Mouse (Mus musculus) embryonic stem cell, embryonic (primary cell): ENCODE measurements at regions not wholly inside any gene's neighbourhood (a gene's known extent, or its start where the extent isn't known, plus 50 kb on each side); places are given as distances from the start of the nearest gene placed in this dataset.
"Not testable (repeated sequence)": the region's sequence is repeated elsewhere in the genome, so short reads cannot be mapped to it uniquely, and the experiment has no call there.

Source experiments
- CTCF ChIA-PET, 4 experiments: fragments of 300-600 bp in 2 of 4; fragments of 350-600 bp in 2 of 4; sonication (Branson Sonifier 250); formaldehyde crosslinking; loops; one replicate each; lab custom pipeline; 2022; ENCODE audit warnings: inconsistent platforms in 2 of 4; lab: Charles Lee
- POLR2A ChIA-PET, 4 experiments: fragments of 300-600 bp in 2 of 4; fragments of 350-600 bp in 2 of 4; sonication (Branson Sonifier 250); formaldehyde crosslinking; loops; one replicate each; lab custom pipeline; 2022; ENCODE audit warnings: antibody characterized with exemption in 4 of 4, inconsistent platforms in 1 of 4; lab: Charles Lee

- POLR2A ChIA-PET, CTCF ChIA-PET: not testable (repeated sequence)
These were observed 83.8 kb upstream of the Abca1 start for GRCm38 (mm10) chr4:53243473-53243872.

- POLR2A ChIA-PET = no interaction called here
- CTCF ChIA-PET = no interaction called here
These were observed 80.2 kb upstream of the Abca1 start for GRCm38 (mm10) chr4:53239856-53240255.

DNA sequence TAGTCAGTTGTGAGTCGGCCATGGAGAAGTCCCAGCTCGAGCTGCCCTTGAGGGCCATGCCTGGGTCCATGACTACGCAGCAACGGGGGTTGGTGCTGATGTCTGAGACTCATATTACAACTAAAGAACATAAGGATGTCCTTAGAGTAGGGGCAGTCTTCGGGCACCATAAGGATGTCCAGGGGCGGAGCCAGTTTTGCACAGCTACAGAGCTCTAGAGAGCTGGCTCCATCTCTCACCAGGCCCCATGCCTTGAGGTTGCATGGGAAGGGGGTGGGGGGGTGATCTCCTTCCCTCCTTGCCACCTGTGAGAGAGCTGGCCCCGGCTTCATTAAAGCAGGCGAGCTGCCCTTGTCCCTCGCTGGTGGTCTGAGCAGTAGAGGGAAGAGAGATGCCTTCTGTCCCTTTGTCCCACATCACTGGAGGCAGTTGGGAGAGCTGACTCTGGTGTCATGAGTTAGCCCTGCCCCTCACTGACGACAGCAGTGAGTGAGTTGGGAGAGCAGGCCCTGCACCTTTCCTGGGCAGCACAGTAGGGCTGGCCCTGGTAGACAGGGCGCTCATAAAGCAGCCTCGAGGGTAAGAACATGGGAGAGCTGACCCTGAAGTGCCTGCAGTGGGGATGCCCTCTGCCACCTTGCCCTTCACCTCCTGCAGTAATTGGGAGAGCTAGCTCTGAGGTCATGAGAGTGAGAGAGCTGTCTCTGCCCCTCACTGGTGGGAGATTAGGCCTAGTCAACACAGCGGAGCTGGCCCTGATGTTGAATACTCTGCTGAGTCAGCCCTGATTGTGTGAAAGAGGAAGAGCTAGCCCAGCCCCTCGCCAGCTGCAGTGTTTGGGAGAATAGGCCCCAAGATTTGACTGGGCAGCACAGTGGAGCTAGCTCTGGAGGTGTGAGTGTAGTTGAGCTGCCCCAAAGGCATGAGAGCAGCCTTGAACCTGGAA lies 78.9 kb upstream of the Abca1 start:
- CTCF ChIA-PET = interaction anchor here in 1 of 4 experiments (0.6 kb wide), 1 partner anchor 10 kb away, joined by 6 read pairs; no protein-coding TSS in a partner anchor
- POLR2A ChIA-PET = interaction anchor here in 3 of 4 experiments (0.6 to 1.6 kb wide), 4 partner anchors 20 to 284 kb away, joined by 3 to 8 read pairs (median 4); no protein-coding TSS in a partner anchor

DNA sequence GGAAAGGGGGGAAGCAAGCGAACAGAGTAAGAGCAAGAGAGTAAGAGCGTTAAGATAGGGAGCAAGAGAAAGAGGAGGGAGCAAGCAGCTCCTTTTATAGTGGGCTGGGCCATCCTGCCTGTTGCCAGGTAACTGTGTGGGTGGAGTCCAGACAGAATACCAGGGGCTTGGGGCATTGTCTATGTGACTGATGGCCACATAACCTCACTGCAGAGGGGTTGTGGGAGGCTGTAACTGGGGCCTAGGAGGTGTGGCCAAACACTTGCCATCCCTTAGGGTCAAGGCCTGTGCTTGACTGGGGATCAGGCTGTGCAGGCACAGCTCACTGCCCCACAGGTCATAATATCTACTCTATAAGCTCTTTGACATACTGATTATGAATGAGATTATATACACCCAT lies 76.2 kb upstream of the Abca1 start:
- POLR2A ChIA-PET = interaction anchor here in 3 of 4 experiments (0.5 to 1.0 kb wide), 3 partner anchors 12 to 391 kb away, joined by 3 to 5 read pairs (median 3); no protein-coding TSS in a partner anchor
- CTCF ChIA-PET = no interaction called here

DNA sequence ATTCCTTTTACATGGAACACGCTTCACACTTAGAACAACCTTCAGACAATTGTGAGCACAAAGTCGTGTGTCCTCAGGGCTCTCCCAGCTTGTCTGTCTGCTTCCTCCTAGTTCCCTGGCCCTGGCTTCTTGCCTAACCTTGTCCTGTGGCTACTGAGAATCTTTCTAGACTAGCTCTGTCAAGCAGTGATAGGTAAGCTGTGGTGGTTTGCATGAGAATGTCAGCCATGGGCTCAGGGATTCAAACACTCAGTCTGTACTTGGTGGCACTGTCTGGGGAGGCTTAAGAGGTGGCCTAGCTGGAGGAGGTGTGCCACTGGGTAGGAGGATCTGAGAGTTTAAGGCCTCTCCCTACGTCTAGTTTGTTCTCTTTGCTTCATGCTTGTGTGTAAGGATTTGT lies 72.7 kb upstream of the Abca1 start:
- POLR2A ChIA-PET = no interaction called here
- CTCF ChIA-PET = no interaction called here

- CTCF ChIA-PET = no interaction called here
- POLR2A ChIA-PET = no interaction called here
These were observed 72.2 kb upstream of the Abca1 start for GRCm38 (mm10) chr4:53231867-53232266.

- POLR2A ChIA-PET = no interaction called here
- CTCF ChIA-PET = interaction anchor here in 1 of 4 experiments (0.5 kb wide), 1 partner anchor 802 kb away, joined by 5 read pairs; no protein-coding TSS in a partner anchor
These were observed 71.4 kb upstream of the Abca1 start for GRCm38 (mm10) chr4:53231046-53231445.

DNA sequence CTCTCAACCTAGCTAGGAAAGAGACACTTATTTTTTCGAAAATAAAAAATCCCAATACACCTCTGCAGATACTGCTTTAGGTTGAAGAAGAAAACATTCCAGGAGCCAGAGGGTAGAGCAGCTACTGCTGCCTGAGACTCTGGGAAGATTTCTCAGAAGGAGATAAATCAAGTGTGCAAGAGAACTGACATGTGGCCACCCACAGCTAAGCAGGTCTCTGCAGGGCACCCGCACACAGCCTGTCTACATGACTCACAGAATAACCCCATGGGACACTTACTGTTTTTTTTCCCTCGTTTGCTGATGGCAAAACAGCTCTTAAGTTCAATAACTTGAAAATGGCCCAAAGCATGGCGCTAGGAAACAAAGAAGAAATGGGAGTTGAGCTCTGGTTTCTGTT lies 68.7 kb upstream of the Abca1 start:
- POLR2A ChIA-PET = interaction anchor here in 1 of 4 experiments (0.6 to 1.0 kb wide), 2 partner anchors 23 to 141 kb away, joined by 3 to 10 read pairs; no protein-coding TSS in a partner anchor
- CTCF ChIA-PET = interaction anchor here in 2 of 4 experiments (0.6 kb wide), 3 partner anchors 10 to 18 kb away, joined by 3 to 6 read pairs (median 3); no protein-coding TSS in a partner anchor

GRCm38 (mm10) chr4:53227771-53228170 lies 68.1 kb upstream of the Abca1 start:
- ChIA-PET CTCF (interaction anchor here in 2 of 4 experiments (0.6 kb wide), 2 partner anchors 10 to 92 kb away, joined by 3 read pairs; no protein-coding TSS in a partner anchor), POLR2A (interaction anchor here in 1 of 4 experiments (0.6 to 1.0 kb wide), 3 partner anchors 23 to 142 kb away, joined by 3 to 10 read pairs (median 3); no protein-coding TSS in a partner anchor)

GRCm38 (mm10) chr4:53227071-53227470 lies 67.4 kb upstream of the Abca1 start:
- POLR2A ChIA-PET = interaction anchor here in 1 of 4 experiments (0.5 kb wide), 1 partner anchor 90 kb away, joined by 4 read pairs; no protein-coding TSS in a partner anchor
- CTCF ChIA-PET = no interaction called here

- POLR2A ChIA-PET = no interaction called here
- CTCF ChIA-PET = no interaction called here
These were observed 66.7 kb upstream of the Abca1 start for GRCm38 (mm10) chr4:53226376-53226775.

DNA sequence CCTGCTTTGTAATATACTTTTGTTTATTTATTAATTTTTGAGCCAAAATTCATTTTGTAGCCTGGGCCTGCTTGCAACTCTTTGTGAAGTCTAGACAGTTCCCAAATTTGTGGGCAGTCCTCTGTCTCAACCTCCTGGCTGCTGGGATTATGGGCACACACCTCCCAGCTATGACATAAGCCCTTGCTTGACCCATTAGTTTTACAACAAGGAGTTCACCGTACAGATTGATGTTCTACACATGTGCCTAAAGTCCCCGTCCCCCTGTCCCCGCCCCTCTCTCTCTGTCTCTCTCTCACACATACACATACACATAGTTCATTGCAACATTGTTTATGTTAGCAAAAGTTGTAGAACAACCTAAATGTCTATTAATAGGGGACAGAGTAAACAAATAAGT lies 63.7 kb upstream of the Abca1 start:
- POLR2A ChIA-PET = no interaction called here
- CTCF ChIA-PET = no interaction called here

GRCm38 (mm10) chr4:53220809-53221208 lies 61.1 kb upstream of the Abca1 start:
- CTCF ChIA-PET = interaction anchor here in 1 of 4 experiments (0.6 kb wide), 1 partner anchor 11 kb away, joined by 3 read pairs; no protein-coding TSS in a partner anchor
- POLR2A ChIA-PET = no interaction called here

- POLR2A ChIA-PET = no interaction called here
These were observed 59.7 kb upstream of the Abca1 start for GRCm38 (mm10) chr4:53219351-53219750.

DNA sequence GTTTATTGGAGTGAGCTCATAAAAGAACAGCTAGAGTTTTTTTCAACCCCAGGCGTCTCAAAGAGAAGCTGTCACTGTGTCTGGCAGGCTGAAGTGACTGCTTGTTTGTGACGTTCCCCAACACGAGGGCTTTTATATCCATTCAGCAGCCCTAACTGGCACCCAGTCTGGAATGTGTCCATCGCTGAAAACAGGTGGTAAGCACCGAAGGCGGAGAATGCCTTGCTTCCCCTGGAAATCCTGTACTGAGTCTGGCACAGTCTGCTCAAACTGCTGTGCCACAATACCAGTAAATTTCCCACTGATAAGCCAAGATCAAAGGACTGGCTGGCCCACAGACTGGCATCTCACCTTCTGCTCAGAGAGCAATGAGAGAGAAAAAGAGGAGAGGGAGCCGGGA lies 59.1 kb upstream of the Abca1 start:
- ChIA-PET POLR2A (interaction anchor here in 1 of 4 experiments (1.9 kb wide), 1 partner anchor 20 kb away, joined by 4 read pairs; no protein-coding TSS in a partner anchor), CTCF (no interaction called here)

More at GRCm38 (mm10) chr4:53219351-53219750, 59.7 kb upstream of the Abca1 start:
- CTCF ChIA-PET = no interaction called here

DNA sequence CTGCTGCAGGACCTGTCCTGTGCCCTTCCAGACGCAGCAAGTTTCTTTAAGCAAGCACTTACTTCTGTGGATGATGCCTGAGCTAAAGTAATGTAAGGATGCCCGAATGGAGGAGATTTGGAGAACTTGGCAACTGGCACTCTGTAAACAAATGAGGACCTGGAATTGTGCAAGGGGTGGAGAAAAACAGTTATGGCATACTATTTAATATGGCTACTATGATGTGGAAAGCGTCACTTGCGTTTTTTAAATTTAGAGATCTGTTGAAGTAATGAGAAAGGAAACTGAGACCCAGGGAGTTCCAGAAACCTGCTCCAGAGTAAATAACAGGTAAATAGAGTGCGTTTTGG lies 58.6 kb upstream of the Abca1 start:
- ChIA-PET POLR2A (interaction anchor here in 3 of 4 experiments (0.8 to 1.9 kb wide), 5 partner anchors 12 to 222 kb away, joined by 3 to 4 read pairs (median 3); partner anchors contain the start of gene Slc44a1 (in 1 of the 3)), CTCF (interaction anchor here in 1 of 4 experiments (0.7 kb wide), 1 partner anchor 382 kb away, joined by 3 read pairs; no protein-coding TSS in a partner anchor)

DNA sequence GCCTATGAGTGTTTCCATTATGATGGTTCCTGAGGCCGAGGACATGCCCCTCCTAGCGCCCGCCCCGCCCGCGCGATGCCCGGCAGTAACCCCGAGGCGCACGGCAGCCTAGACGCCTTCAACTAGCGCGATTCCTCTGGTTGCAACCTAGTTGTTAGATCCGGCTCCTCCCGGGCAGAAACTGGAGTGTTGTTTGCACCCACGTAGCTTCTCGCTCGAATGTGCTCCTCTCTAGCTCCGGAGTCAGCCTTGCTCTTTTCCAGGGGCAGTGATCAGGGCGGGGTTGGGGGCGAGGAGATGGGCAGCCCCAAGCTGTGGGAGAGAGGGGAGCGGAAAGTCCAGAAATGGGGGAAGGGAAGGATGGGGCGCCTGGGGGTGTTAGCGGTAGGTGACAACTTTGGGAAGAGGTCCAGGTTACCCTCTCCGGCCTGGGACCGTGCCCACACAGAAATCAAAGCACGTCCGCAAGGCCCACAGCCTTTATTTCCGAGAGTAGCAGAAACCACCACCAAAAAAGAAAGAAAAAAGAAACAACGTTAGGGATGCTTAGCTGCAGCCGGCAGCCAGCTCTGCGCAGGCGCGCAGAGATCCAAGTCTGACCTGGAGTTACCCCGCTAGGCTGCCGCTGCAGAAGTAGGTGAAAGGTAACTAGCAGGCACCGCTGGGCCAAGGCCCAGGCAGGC lies 58.1 kb upstream of the Abca1 start:
- ChIA-PET POLR2A (interaction anchor here in 3 of 4 experiments (0.5 to 1.9 kb wide), 6 partner anchors 12 to 294 kb away, joined by 3 to 5 read pairs (median 4); partner anchors contain the start of gene Slc44a1 (in 1 of the 3)), CTCF (interaction anchor here in 2 of 4 experiments (0.6 to 0.7 kb wide), 2 partner anchors 10 to 382 kb away, joined by 3 read pairs; no protein-coding TSS in a partner anchor)

DNA sequence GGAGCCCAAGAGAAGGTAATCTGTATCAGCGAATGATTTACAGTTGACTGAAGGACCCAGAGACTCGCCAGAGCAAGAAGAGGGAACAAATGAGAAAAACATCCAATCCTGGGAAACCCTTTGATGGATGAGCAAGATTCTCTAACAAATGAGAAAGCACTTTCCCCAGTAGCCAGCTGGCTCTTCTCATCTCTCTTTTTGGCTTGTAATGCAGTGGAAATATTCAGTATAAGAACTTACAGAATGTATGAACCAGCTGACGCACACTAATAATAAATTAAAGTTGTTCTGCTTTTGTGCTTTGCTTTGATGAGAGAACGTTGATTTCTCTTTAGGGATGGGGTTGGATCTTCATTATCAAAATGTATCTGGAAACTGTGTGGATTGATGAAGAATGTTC lies 52.8 kb upstream of the Abca1 start:
- POLR2A ChIA-PET = no interaction called here
- CTCF ChIA-PET = no interaction called here

DNA sequence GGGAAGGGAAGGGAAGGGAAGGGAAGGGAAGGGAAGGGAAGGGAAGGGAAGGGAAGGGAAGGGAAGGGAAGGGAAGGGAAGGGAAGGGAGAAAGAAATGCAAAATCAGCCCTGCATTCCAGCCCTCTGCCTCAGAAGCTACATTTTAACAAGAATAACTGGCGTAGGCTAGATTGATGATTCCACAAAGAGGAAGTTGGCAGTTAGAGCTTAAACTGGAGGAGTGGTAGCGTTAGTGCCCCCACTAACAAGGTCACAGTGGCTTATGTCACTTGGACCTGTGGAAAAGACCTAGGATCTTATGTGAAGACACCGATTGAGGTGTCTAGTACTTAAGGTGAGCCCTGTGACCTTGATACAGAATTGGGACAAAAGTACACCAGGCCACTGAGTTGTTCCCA lies 51.0 kb upstream of the Abca1 start:
- CTCF ChIA-PET = interaction anchor here in 1 of 4 experiments (0.7 kb wide), 1 partner anchor 278 kb away, joined by 3 read pairs; no protein-coding TSS in a partner anchor
- POLR2A ChIA-PET = interaction anchor here in 1 of 4 experiments (1.6 kb wide), 1 partner anchor 14 kb away, joined by 3 read pairs; no protein-coding TSS in a partner anchor
